Mouse (Mus musculus): ENCODE data around the gene Opn4. TPM values are rescaled to one million over a fixed set of nuclear protein-coding genes. Genes with fewer than 3 reads are reported as not detected.

Gene Opn4
- polyA plus RNA-seq, 1 experiment from 2014 or later, result not detected

DNA sequence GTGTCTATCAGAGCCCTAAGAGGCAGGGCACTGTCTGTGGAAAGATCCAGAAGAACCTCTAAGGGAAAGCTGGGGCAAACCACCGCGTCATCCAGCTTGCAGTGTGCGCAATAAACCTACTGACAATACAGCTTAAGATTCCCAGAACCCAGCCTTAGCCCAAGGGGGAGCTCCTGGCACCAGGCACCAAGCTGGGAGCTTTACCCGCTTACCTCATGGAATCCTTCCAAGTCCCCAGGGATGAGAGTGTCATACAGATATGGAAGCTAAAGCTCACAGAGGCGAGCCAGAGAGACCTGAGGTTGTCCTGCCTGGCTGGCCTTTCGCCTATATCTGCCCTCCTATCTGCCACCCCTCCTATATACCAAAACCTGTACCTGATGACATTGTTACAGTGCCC, 56.3 kb downstream of the Opn4 start:
- no peak overlapping the region for H3K9ac ChIP-seq (replicated peaks; ENCODE audit: low read depth, low read length)
- H3K9me3 ChIP-seq (ENCODE audit: control insufficient read depth, low read length), result no peaks in the 10 kb centered on the region
- no peak for ATAC-seq (ENCODE audit: low read depth)
- no peaks in the 10 kb centered on the region for H3K27me3 ChIP-seq (ENCODE audit: control insufficient read depth, insufficient read depth, low read length)
- 0 out of 2 replicates have a peak, but pooled peaks cover 3% of the 10 kb centered on the region for H3K4me1 ChIP-seq (ENCODE audit: control insufficient read depth, insufficient read depth, low read length)
- WGBS, result 79% methylated on average over 6 of the region's 6 CpGs
- H3K4me3 ChIP-seq (ENCODE audit: low read depth, low read length), result no peak overlapping the region
- no peak overlapping the region for H3K4me2 ChIP-seq (ENCODE audit: low read depth, low read length)
- no peak overlapping the region for H3K27ac ChIP-seq (ENCODE audit: low read depth, low read length)
- H3K36me3 ChIP-seq (ENCODE audit: control insufficient read depth, insufficient read depth, low read length), result no peaks in the 10 kb centered on the region

DNA sequence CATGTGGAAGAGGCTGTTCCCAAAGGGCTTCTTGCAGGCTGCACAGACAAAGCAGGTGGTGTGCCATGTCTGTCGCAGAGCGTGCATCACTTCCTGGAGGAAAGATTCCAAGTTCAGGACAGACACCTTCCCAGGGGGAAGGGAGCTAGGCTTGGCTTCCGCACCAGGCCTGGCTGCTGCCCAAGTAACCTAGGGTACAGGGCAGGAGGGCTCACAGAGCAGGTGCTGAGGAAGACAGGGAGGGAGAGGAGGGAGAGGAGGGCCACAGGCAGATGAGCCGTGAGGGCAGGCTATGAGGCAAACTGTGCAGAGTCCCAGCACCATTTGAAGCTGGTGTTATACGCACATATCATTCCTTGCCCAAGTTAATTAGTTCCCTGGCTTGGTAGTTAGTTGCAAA, 58.0 kb downstream of the Opn4 start:
- no peak for ATAC-seq (ENCODE audit: low read depth)
- 77% methylated on average over 5 of the region's 5 CpGs for WGBS

DNA sequence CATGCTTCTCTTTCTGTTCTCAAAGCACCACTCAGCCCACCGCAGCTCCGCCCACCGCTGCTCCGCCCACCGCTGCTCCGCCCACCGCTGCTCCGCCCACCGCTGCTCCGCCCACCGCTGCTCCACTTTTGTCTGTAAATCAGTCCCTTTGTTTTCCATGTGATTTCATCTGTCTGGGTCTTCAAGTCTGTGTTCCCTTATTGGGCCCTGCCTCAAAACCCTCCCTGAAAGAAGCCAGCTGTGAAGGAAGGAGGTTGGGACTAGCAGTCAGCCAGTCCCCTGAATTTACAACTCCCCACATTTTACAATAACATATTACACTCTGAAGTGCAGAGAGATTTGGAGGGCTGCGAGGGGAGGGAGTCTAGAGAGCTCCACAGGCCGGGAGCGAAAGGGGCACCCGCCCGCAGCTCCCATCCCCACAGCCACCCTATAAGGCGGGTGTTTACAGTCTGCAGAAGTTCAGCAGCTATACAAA, 59.2 kb downstream of the Opn4 start:
- 7% methylated on average over 16 of the region's 17 CpGs for WGBS
- H3K27ac ChIP-seq (ENCODE audit: low read depth, low read length), result no peak overlapping the region
- H3K4me3 ChIP-seq (ENCODE audit: low read depth, low read length), result no peak overlapping the region
- peak; percentile 44; the same call in 1 of the 2 replicates for ATAC-seq (ENCODE audit: low read depth)
- H3K4me2 ChIP-seq (ENCODE audit: low read depth, low read length), result no peak overlapping the region; the same call in 1 of the 2 replicates
- no peaks in the 10 kb centered on the region for H3K9me3 ChIP-seq (ENCODE audit: control insufficient read depth, low read length)
- 0 out of 2 replicates have a peak overlapping the region, but pooled peaks have one; percentile 7 for H3K9ac ChIP-seq (replicated peaks; ENCODE audit: low read depth, low read length)
- no peaks in the 10 kb centered on the region for H3K36me3 ChIP-seq (ENCODE audit: control insufficient read depth, insufficient read depth, low read length)
- no peaks in the 10 kb centered on the region for H3K4me1 ChIP-seq (ENCODE audit: control insufficient read depth, insufficient read depth, low read length)
- no peaks in the 10 kb centered on the region for H3K27me3 ChIP-seq (ENCODE audit: control insufficient read depth, insufficient read depth, low read length)

More for the DNA sequence above, 58.0 kb downstream of the Opn4 start:
- no peaks in the 10 kb centered on the region for H3K9me3 ChIP-seq (ENCODE audit: control insufficient read depth, low read length)
- no peaks in the 10 kb centered on the region for H3K36me3 ChIP-seq (ENCODE audit: control insufficient read depth, insufficient read depth, low read length)
- H3K9ac ChIP-seq (replicated peaks; ENCODE audit: low read depth, low read length), result no peak overlapping the region
- no peak overlapping the region for H3K4me2 ChIP-seq (ENCODE audit: low read depth, low read length)
- no peak overlapping the region for H3K27ac ChIP-seq (ENCODE audit: low read depth, low read length)
- no peaks in the 10 kb centered on the region for H3K27me3 ChIP-seq (ENCODE audit: control insufficient read depth, insufficient read depth, low read length)
- H3K4me3 ChIP-seq (ENCODE audit: low read depth, low read length), result no peak overlapping the region
- no peaks in the 10 kb centered on the region for H3K4me1 ChIP-seq (ENCODE audit: control insufficient read depth, insufficient read depth, low read length)

Other genes starting within 250 kb of the Opn4 start
- not detected in 2 replicates for gene Fam25c, start 244.7 kb downstream of the Opn4 start, polyA plus RNA-seq (2014; fragmentation: Nextera tagmentation; extraction: Ambion mirVana)
- 279 and 514 TPM in 2 replicates for gene Sncg, start 225.4 kb downstream of the Opn4 start, polyA plus RNA-seq (2014; fragmentation: Nextera tagmentation; extraction: Ambion mirVana)
- 2.4 and 4.3 TPM in 2 replicates for gene Mmrn2, start 224.7 kb downstream of the Opn4 start, polyA plus RNA-seq (2014; fragmentation: Nextera tagmentation; extraction: Ambion mirVana)
- 26.9 and 29.1 TPM in 2 replicates for gene Bmpr1a, start 96.8 kb downstream of the Opn4 start, polyA plus RNA-seq (2014; fragmentation: Nextera tagmentation; extraction: Ambion mirVana)
- gene 9230112D13Rik, start 77.3 kb downstream of the Opn4 start, polyA plus RNA-seq (2014; fragmentation: Nextera tagmentation; extraction: Ambion mirVana), result not detected in 2 replicates
- gene Ldb3, start 11.5 kb downstream of the Opn4 start, polyA plus RNA-seq (2014; fragmentation: Nextera tagmentation; extraction: Ambion mirVana), result 0.57 and 0.91 TPM in 2 replicates
- gene Wapl, start 73.8 kb upstream of the Opn4 start, polyA plus RNA-seq (2014; fragmentation: Nextera tagmentation; extraction: Ambion mirVana), result 15.4 and 18.5 TPM in 2 replicates
- gene Grid1, start 220.0 kb upstream of the Opn4 start, polyA plus RNA-seq (2014; fragmentation: Nextera tagmentation; extraction: Ambion mirVana), result 6.8 and 7.9 TPM in 2 replicates